Mouse (Mus musculus): ENCODE measurements around the gene Rad17.

Gene Rad17

DNA sequence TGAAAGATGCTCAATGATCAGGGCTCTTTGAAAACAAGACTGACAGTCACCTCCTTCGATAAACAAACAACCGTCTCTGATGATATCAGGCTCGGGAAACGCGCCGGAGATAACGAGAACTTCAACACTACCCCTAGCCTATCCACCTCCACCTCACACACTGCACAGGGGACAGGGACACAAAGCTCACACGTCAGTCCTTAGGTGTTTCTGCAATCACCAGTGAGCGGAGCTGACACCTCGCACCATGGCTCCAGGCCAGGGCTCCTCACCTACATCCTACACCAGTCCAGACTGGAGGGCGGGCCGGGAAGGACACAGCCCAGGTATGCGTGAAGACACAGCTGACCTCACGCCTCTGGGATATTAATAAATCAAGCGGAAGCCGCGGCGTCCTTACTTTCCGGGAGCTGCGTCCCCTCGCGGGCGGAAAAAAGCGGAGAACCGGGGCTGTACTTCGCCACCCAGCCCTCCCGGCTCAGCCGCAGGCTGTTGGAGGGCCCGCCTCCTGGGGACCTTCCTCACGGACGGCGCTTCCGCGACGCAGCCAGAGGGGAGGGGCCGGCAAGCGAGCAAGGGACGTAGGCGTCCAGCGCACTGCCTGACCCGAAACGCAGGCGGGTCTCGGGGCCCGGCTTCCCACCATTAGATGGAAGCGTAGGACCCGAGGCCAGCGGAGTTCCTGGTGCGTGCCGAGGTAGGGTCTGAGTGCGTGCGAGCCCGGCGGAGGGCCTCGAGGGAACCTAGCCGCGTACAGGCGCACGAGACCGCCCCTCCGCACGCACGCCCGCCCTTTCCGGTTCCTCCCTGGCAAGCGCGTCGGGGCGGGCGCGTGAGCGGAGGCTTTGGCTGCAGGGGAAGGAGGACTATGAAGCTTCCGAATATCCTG, at the start of gene Rad17, which contains the start of gene Ak6:
Gene Rad17 (minus strand): TSS at position 502 of the 889 bp plus-strand sequence.
Gene Ak6 (plus strand): TSS at position 430 of the 889 bp plus-strand sequence.
- peak; percentile 97 to 98 for DNase-seq

DNA sequence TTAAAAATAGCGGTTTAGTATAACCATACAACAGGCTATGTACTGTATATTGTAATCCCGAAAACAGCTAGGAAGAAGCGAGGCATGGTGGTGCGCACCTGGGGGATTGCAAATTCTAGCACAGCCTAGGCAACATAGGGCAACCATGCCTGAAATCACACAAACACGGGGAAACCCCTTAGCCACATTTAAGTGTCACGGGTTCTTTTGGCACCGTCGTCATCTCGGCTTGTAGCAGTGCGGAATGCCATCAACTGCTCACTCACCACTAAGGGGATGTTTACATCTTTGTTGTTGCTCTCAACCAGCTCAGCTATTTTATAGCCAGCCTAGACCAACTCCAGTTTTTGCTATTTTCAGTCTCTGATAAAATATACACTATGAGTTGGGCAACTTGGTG, 48.0 kb upstream of the Rad17 start:
- no peak for DNase-seq

DNA sequence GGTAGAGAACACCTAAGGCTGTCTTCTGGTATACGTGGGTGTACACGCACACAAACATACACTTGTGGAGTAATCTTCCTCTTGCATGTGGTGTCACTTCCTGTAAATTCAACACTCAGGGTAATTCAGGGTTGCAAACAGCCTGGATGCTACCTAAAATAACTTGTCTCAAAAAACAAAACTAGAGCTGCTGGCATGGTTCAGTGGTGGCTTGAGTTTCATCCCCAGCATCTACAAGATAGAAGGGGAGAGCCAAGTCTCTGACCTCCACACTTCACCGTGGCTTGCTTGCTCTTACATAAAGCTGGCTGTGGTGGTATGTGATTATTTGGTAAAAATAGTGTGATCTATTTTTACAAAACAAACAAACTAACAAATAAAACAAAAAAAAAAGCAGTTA, 46.7 kb upstream of the Rad17 start:
- no peak for DNase-seq

DNA sequence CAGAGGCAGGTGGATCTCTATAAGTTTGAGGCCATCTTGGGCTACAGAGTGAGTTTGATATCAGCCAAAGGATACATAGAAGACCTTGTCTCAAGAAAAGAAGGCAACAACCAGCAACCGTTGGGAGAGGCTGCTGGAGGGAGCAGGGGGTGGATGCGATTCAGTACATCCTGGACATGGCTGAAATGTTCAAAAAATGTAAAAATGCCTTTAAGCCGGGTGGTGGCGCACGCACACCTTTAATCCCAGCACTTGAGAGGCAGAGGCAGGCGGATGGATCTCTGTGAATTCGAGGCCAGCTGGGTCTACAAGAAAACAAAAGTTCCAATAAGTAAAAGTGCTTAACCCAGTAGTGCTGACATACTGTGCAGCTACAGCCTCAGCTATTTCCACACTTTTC, 36.7 kb upstream of the Rad17 start:
- DNase-seq: no peak

DNA sequence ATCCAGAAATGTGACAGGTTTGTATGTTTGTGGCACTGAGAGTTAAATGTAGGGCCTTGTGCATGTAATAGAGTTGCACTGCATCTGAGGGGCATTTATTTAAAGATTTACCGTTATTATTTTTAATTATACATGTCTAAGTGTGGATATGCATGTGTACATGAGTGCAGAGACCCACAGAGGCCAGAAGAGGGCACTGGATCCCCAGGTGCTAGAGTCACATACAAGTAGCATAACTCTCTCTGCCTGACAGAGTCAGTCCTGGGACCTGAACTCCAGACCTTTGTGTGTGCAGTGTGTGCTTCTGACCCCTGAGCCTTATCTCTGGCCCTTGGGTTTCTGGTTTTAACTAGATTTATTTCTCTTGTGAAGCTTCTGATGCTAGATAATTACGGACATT, 33.5 kb upstream of the Rad17 start:
- no peak for DNase-seq

DNA sequence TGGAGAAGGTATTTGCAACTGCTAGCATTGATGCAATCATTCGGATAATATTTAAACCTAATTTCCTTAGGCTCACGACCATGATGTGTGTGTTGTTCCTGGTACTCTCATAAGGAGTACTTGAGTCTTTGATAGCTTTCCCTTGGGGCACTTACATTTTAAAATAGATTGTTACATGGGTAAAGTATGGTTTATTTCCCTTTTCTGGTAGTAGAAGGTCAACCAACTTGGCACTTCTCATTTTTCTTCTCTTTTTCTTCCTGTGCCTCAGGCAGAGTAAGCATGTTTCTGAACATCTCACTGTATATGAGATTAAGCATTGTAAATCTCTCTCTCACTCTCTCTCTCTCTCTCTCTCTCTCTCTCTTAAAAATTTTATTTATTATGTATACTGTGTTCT, 32.0 kb upstream of the Rad17 start:
- no peak for DNase-seq

DNA sequence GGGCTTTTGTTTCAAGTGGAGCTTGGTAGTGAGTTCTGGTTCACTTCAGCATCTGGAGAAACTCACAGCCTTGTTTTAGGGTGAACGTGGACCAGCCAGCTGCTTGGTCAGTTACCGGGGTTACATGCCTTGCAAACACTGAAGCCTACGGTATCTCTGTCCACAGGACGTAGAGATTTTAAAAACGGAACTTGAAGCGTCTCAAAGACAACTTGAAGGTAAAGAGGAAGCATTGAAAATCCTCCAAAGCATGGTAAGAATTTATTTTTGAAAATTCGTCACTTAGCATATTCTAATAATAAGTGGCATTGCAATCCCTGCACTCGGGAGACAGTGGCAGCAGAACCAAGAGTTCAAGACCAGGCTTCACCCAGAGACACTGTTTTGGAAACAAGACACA, 30.8 kb upstream of the Rad17 start:
- DNase-seq: no peak

DNA sequence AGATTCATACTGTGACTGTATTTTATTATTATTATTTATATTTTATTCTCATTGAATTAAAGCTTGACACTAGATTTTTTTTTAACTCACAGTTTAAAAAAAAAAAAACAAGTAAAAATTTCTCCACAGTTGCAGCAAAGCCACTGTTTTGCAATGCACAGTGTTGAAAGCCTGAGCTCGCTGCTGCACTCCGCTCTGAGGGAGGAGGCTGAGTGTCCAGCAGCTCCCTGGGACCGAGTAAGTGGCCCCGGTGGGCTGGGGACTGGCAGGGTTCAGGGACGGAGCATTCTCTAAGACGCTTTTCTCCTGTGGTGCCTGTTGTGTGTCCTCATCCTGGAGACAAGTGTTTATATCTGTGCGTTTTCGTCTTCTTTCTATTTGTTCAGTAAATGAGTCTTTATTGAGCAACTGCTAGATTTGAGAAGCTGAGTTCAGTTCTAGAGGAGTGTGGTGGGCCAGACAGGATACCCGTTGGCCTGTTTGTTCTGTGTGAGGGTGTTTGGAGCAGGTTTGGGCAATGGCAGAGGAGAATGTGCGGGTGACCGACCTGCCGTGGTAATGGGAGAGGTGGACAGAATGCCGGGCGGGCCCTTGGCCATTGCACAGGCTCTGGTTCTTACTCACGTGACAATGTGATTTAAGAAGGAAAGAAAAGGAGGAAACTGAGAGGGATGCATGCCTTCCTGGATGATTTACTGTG, 25.2 kb upstream of the Rad17 start:
- no peak for DNase-seq

DNA sequence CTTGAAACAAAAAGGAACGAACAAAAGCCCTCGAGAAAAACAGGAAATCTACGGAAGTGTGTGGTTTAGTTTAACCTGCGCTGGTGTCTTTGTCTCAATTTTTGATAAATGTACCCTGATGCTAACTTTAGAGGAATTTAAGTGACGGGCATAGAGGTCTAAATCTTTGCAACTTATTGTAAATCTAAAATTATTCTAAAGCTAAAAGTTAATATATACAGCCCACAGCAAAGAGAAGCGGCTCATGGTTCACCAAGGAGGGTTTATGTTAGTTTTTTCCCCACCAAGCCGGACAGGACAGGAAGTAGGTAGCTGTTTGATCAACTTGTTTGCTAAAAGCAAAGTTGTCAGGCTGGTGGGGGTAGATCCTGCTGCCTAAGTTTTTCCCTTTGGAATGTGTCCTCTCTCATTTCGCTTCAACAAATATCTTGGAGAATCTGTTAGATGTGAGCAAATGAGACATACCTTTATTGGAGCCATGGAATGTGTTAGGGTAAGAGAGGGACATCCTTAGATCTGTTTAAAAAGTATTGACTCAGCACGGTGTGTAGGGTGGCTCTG, 19.4 kb upstream of the Rad17 start:
- no peak for DNase-seq

DNA sequence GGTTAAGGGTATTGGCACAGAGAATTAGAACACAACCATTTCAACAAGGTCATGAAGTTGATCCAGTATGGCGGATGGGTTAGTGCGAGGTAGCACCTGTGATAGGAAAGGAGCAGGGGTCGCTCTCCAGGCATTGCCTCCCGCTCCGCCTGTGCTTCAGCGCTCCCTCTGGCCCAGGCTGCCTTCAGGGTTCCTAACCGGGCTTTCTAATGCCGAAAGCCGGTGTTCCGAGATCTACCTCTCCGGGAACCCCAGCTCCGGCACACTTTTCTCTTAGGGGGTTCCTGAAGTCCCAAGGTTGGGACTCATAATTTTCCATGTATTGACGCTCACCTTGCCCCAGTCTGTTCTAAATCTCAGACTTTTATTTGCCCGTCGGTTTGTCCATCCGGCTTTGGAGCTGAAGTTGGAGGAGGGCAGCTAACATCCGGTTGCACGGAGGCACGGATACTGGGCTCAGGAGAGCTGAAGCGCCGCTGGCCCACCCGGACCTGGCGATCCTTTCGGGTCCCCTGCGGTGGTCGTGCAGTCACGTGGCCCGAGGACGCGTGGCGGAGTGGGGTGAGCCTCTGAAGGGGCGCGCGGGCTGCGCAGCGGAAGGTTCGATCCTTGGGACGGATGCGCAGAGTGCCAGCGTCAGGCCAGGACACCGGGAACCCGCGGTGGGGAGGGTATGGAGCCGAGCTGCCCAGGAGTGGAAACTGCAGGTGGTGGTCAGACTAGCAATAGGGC, 18.6 kb upstream of the Rad17 start, which contains the start of gene Ccdc125:
Gene Ccdc125 (plus strand): TSS at position 427 of the 732 bp plus-strand sequence.
- DNase-seq: no peak

DNA sequence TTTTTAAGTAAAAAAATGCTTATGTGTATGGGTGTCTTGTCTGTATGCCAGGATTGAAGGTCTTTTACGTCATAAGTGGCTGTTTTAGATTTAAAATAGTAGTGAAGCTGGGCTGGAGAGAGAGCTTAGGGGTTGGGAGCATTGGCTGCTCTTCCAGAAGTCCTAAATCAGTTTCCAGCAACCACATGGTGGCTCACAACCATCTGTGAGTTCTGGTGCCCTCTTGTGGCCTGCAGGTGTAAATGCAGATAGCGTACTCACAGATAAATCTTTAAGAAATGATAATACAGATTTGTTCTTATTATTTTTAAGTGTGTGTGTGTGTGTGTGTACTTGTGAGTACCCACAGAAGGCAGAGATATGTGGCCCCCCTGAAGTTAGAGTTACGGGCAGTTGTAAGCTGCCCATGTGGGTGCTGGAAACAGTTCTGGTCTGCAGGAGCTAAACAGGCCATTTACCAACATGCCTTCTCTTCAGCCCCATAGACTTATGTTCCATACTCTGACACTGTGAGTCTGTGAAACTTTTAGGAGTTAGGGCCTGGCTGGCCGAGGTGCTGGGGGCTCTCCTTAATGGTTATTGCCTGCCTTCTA, 9.1 kb upstream of the Rad17 start:
- DNase-seq: peak; percentile 55 to 58

DNA sequence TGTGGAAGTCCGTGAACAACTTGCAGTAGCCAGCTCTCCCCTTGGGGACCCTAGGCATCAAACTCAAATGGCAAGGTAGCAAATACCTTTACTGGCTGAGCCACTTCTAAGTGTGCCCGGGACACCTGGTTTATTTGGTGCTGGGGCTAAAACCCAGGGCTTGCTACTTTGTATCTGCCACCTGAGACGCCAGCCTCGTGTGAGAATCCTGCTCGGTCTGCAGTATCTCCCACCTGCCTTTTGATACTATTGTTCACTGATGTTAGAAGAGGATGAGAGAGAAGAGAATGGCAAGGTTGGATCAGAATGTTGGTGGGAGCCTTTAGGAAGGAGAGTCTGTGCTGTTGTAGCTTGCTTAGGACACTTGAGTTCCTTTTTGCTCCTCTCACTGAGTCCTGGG, 7.2 kb upstream of the Rad17 start:
- DNase-seq: no peak

DNA sequence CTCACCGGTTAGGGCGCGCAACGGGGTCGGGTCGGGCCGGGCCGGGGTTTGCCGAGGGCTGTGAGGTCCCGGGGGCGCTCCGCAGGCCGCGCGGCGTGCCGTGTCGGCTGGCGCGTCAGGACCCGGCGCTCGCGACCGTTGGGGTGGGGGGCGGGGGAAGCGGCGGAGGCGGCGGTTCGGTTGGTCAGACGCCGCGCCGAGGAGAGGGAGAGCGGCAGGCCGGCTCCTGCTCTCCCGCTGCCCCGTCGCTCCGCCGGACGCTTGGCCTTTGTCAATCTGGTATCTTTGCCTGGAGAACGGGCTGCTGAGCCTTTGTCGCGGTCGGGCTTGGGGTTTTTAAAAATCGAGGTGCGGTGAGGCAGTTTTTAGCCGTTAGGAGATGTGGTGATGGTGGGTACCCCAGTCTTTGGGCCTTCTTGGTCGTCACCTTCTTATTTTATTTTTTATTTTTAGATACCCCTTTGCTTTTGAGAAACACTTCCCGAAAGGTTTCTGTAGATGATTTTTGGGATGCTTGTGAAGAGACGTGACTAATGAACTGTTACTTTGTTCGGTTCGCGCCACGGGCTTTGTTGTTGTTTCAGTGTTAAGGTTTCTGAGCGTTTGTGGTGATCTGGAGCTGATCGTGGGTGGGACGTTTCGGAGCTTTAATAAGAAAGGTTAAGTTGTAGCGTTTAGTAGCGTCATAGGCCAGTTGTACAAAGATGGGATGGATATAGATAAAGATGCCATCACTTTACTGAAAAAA, 762 bp upstream of the Rad17 start, which contains the start of gene Taf9:
Gene Taf9 (plus strand): TSS at position 141 of the 748 bp plus-strand sequence.
- no peak for DNase-seq

DNA sequence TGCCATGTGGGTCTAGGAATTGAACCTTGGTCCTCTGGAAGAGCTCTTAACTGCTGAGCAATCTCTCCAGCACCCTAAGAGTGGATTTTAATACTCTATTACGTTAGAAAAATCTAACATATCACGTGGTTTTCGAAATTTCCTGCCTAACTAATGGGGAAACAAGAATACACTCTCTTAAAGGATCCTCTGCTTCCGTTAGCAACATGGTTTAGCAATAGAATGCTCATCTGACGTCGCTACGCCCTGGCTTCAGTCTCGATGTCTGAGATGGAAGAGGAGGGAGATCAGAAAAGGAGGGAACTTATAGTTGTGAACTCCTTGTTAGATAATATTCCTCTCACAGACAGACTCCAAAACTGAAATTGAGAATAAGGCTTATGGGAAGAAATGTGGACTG, 2.6 kb downstream of the Rad17 start:
- no peak for DNase-seq

DNA sequence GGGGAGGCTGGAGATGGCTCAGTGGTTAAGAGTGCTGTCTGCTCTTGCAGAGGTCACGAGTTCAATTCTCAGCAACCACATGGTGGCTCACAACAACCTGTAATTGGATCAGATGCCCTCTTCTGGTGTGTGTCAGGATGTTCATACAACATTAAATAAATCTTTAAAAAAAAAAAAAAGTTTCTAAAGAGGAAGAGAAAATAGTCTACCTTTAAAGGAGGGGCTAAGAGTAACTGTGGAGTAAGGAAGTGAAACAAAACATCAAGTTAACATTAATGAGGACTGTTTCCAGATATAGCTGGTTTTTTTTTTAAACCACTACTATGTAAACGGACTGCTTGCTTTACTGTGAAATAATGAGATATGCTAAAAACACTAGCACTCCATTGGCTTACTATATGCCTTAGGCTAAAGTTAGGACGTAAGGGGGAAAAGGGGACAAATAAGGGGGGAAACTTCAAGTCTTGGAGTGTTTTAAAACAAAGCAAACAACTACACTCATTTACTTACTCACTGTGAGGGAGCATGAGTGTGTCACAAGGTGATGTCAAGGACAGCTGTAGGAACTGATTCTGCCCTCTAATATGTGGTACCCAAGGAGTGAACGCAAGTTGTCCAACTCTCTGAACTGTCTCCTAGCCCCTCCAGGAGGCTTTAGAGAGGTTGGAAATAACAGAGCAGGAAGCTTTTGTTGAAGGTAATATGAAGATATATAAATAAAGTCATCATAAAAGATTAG, 8.2 kb downstream of the Rad17 start:
- DNase-seq: no peak

DNA sequence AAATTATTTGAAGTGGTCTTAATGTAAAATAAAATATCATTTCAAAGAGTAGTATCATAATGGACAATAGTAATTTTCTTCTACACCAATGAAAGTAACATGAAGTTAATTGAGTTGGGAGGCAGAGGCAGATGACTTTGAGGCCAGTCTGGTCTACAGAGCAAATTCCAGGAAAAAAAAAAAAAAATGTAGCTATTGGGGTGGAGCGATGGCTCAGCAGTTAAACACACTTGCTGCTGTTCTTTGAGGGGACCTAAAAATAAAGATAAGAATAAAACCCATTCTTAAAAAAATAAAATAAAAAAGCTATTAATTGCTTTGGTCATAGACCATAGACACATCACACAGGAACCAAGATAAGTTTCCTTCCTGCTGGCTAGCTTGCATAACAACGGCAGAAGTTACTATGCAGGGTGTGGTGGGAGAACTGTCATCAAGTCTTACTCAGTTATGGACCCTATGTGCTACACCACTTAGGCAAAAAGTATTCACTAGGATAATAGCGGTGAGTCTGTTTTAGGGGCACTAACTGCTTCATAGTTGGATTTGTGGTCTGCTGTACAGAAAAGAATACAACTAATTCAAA, 16.7 kb downstream of the Rad17 start:
- DNase-seq: no peak

DNA sequence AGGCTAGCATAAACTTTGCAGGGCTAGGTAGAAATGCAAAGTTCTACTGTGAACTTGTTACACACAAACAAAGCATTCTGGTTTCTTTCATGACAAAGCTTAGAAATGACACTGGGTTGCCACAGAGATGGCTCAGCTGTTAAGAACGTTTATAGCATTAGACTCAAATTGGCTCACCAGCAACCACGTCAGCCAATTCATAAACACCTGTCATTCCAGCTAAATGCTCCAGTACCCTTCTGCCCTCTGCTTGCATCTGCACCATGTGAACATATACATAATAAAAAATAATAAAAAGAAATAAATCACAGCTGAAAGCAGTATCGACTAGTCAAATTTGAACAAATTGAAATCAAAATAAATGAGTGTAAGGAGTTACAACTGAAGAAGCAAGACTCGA, 28.6 kb downstream of the Rad17 start:
- no peak for DNase-seq

DNA sequence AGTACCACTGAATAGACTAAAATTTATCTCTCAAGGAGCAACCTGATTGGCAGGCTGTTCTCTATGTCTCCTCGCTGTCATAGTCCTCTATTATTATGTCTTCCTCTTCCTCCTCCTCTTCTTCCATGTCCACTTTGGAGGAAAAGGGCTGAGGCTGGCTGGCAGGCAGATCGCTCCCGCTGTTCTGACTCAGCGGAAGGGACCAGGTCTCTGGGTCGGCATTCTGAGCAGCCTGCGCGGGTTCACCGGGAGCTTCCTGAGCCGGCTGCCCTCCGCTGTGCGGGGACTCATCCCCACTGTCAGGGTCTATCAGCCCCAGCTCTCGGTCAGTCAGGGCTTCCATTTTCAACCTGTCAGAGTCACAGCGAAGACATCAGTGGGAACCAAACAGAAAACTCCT, 33.3 kb downstream of the Rad17 start:
- peak; percentile 31 for DNase-seq

DNA sequence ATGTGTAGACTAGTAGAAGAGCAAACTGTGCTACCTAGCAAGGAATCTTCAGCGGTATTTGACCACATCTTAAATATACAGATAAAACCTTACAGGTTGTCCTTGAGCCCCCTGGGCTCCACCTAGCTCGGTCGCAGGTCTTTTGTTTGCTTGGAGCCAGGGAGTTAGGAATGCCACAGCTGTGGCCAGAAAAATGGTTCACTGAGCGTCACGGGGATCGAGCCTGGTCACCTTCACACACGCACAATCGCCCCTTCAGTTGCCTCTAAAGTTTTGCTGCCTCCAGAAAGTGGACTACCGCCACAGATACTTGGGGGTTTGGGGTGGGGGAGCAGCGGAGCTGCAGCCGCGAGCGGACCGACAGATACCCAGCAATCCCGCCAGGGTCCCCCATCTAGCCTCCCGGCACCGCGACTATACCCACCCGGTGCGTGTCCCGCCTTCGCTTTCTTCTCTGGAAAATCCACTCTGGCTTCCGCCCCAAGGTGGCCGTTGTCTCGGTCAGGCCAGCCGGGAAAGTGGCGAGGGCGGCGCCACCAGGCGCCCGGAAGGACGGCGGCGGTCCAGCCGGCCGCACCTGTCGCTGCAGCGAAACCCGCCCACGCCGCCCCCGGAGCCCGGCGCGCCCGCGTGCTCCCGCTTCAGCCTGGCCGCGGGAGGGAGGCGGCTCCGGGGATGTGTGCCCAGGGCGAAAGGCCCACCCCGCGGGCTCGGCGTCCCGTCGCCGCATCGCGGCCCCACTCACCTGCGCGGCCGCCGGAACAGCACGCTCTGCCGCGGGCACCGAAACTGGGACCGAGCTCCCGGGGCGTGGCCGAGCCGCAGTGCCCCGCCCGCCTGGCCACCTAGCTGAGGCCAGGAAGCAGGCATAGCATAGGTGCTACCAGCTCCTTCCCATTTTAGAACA, 34.4 kb downstream of the Rad17 start, which contains the start of gene Marveld2:
Gene Marveld2 (minus strand): TSS at position 791 of the 907 bp plus-strand sequence.
- peak; percentile 79 to 84 for DNase-seq
